Mouse (Mus musculus): ENCODE data around the gene Slc6a18.

GRCm38 (mm10) chr13:73646397-73647087 is 31.3 kb downstream of the Slc6a18 start:
- no peak for TF ChIP-seq POLR2A (IDR thresholded peaks at IDR 0.05; ENCODE audit: borderline replicate concordance, insufficient read depth, low read length)
- TF ChIP-seq CTCF (IDR thresholded peaks at IDR 0.05; ENCODE audit: borderline replicate concordance, insufficient read depth, low read depth, low read length): peak; percentile 69
